Mouse (Mus musculus) embryonic fibroblast, embryonic 13.5 days (primary cell): ENCODE results near the gene Micall1. TPM values are rescaled to one million over a fixed set of nuclear protein-coding genes. Genes with fewer than 3 reads are reported as not detected.

Experiments used
- H3K27ac ChIP-seq: 2 replicates; pipeline ENCODE4 v1.5.1; 2012; ENCODE audit warnings: low read length, control low read depth, inconsistent platforms; ENCODE audit not compliant: insufficient read depth
- H3K4me1 ChIP-seq: 2 replicates; pipeline ENCODE4 v1.6.1; 2011; ENCODE audit warnings: low read length; ENCODE audit not compliant: control insufficient read depth, insufficient read depth
- H3K4me3 ChIP-seq: 2 replicates; pipeline ENCODE4 v1.5.1; 2011; ENCODE audit warnings: mild to moderate bottlenecking, control low read depth, low read length; ENCODE audit not compliant: insufficient read depth
- CTCF ChIP-seq: IDR thresholded peaks from 2 replicates; pipeline ENCODE4 v1.5.1; 2011; ENCODE audit warnings: mild to moderate bottlenecking, control low read depth, low read length, moderate library complexity, borderline replicate concordance; ENCODE audit not compliant: insufficient read depth
- POLR2A ChIP-seq: IDR thresholded peaks from 2 replicates; pipeline ENCODE4 v1.6.1; 2011; ENCODE audit warnings: low read depth, mild to moderate bottlenecking, control low read depth, low read length, moderate library complexity
- polyA plus RNA-seq: library from polyadenylated mRNA; stranded (reverse); fragments of >200 nt; gene quantifications from 2 replicates; pipeline ENCODE4 v1.2.4, GENCODE M21; 2011; ENCODE audit warnings: low read depth; ENCODE audit not compliant: missing spikeins, insufficient read length

Micall1 gene
- polyA plus RNA-seq, 1 experiment = 17.0 TPM

DNA sequence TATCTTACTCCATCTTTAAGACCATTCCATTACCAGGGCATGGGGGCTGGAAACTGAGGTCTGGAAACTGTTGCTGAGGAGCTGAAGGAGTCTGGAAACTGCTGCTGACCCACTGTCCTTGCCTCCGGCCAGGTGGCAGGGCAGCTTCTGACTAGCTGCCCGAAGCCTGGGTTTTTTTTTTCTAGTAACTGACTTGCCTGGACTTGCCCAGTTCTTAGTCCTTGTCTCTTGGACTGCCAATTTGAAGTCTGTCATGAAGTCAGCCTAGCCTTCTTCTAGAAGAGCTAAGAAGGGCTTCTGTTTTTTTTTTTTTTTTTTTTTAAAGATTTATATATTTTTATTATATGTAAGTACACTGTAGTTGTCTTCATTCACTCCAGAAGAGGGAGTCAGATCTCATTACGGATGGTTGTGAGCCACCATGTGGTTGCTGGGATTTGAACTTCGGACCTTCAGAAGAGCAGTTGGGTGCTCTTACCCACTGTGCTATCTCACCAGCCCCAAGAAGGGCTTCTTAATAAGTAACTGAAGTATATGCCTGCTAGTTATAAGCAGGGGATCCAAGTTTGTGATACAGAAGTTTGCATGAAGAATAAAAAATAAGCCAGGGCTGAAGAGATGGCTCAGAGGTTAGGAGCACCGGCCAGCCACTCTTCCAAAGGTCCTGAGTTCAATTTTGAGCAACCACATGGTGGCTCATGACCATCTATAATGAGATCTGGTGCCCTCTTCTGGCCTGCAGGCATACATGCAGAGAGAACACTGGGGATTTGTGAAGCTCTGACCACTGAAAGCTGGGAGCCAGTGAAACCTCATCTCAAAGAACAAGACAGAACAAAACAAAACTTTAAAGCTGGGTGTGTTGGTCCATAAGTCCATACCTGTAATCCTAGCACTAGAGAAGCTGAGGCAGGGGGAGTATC lies 37.3 kb upstream of the Micall1 start:
- H3K27ac ChIP-seq = no peak overlapping the region
- H3K4me1 ChIP-seq = no peaks in the 10 kb centered on the region
- TF ChIP-seq CTCF (peak; percentile 30; the same call in 1 of the 2 replicates), POLR2A (no peak)
- H3K4me3 ChIP-seq = no peak overlapping the region

DNA sequence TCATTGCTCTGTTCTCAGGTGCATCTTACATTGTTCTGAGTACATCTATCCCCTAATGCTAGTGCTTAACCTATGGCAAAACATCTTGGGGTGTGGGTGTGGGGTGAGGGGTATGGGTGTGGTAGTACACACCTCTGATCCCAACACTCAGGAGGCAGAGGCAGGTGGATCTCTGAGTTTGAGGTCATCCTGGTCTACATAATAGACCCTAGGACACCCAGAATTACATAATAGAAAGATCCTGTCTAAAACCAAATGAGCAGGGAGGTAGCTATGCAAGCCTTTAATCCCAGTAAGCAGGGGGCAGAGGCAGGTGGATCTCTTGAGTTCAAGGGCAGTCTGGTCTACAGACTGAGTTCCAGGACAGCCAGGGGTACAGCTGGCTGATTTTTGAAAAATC lies 34.9 kb upstream of the Micall1 start:
- Histone ChIP-seq H3K4me1 (no peaks in the 10 kb centered on the region), H3K27ac (no peak overlapping the region), H3K4me3 (no peak overlapping the region)
- TF ChIP-seq CTCF (no peak), POLR2A (no peak)

DNA sequence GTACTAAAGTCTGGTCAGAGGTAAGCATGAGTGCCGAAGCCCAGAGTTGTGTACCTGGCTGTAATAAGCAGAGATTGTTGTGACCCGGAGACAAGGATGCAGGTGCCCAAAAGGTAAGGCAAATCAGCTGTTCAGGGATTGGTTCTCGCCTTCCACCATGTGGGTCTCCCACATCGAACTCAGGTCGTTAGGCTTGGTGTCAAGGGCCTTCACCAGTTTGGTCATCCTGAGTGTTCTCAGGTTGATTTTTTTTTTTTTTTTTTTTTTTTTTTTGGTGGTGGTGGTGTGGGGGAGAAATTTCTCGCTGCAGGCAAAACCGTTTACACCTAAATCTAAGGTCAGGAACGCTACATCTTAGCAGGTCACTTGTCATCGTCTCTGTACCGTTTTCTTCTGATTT lies 34.3 kb upstream of the Micall1 start:
- H3K27ac ChIP-seq = peak overlapping the region; percentile 62
- no peak for TF ChIP-seq POLR2A
- TF ChIP-seq CTCF = no peak
- H3K4me3 ChIP-seq = peak overlapping the region; percentile 53
- H3K4me1 ChIP-seq = no peaks in the 10 kb centered on the region

DNA sequence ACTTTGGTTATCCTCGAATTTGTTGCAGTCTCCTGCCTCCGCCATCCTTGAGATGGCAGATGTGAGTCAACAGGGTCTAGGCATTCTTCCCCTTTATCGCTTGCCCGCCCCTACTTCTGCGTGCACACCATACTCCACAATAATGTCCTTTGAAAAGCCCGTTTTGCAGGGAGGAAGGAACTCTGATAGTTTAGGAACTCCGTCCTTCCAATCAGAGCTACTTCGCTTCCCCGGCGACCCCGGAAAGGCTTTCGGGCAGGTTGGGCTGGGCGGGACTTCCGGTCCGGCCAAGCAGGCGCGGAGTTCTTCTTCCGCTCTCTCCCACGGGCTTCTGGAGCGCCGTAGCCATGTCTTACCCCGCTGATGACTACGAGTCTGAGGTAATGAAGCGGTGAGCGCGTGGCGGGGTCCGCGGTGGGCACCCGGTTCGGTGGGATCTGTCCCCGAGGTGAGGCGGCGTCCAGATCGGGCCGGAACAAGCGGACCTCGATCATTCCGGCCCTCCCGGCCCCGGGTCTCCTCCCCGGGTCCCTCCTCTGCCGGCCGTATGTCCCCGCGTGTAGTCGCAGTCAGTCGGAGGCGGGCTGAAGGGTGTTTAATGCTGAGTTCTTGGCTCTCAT lies 33.7 kb upstream of the Micall1 start, which contains the start of gene Eif3l:
Gene Eif3l, plus strand, starts transcription at position 267 of the 620 bp plus-strand sequence.
- Histone ChIP-seq H3K4me1 (no peaks in the 10 kb centered on the region), H3K27ac (peak within 1 kb of the TSS; percentile 62), H3K4me3 (peak within 1 kb of the TSS; percentile 78)
- peak; percentile 90 for TF ChIP-seq POLR2A
- TF ChIP-seq CTCF = no peak

DNA sequence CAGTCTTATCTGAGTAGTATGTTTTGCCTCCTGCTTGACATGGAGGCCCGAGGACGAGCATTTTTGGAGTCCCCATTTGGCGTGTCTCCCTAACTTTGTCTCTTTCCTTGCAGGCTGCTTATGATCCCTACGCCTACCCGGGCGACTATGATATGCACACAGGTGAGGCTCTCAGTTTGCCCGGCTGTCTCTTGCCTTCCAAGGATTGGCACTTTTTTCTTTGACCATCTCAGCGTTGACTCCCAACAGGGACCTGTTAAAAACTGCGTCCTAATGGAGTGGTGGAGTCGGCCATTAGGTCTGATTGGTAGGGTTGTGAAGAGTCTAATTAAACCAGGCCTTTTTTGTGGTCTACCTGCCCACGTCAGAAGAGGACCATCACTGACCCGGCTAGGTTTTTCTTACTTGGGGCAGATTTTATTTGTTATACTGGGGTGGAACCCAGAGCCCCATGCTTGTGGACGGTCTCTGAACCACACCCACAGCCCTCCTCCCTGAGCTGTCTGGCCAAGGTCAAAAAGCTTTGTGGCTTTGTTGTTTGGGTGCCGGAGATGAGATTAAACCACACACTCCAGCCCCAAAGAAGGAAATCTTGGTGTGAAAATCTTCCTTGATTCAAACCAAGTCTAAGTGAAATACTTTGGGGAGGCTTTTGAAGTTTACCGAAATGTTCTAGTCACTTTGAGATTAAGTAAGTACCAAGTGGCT lies 32.9 kb upstream of the Micall1 start:
- H3K4me1 ChIP-seq = no peaks in the 10 kb centered on the region
- H3K27ac ChIP-seq = no peak overlapping the region
- TF ChIP-seq CTCF (no peak), POLR2A (no peak)
- H3K4me3 ChIP-seq = peak overlapping the region; percentile 78

DNA sequence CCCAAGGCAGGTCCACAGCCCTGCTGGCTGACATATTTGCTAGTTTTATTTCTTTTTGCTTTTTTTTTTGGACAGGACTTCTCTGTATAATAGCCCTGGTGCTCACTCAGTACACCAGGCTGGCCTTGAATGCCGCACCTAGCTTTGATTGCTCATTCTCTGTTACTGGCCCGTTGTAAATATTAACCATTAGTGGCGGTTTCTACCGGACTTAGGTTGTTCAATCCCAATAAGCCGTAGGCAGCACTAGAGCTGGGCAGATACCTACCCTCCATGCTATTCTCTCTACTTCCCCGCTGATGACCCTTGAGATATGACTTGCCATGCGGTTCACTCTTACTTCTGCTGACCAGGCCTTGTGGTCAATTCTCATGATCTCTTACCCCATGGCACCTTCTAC lies 29.1 kb upstream of the Micall1 start:
- no peaks in the 10 kb centered on the region for H3K4me1 ChIP-seq
- H3K27ac ChIP-seq = no peak overlapping the region
- no peak overlapping the region for H3K4me3 ChIP-seq
- TF ChIP-seq CTCF = no peak
- TF ChIP-seq POLR2A = no peak

DNA sequence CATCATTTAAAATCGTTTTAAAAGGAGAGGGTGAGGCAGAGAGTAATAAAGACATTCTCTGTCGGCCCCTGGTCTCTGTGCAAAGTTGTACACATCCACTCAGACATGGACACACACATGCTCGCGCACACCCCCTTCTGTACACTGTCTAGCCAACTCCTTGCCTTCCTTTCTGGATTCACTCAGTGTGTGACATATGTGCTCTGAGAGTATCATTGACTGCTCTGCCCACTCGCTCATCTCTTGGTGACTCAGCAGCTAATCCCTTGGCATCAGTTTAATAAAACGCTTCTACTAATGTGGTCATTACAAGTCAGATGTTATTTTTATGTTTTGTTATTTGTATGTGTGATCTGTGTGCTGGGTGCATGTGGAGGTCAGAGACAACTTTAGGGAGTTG lies 16.4 kb upstream of the Micall1 start:
- Histone ChIP-seq H3K4me3 (no peak overlapping the region), H3K27ac (no peak overlapping the region), H3K4me1 (no peaks in the 10 kb centered on the region)
- TF ChIP-seq CTCF = no peak
- no peak for TF ChIP-seq POLR2A

DNA sequence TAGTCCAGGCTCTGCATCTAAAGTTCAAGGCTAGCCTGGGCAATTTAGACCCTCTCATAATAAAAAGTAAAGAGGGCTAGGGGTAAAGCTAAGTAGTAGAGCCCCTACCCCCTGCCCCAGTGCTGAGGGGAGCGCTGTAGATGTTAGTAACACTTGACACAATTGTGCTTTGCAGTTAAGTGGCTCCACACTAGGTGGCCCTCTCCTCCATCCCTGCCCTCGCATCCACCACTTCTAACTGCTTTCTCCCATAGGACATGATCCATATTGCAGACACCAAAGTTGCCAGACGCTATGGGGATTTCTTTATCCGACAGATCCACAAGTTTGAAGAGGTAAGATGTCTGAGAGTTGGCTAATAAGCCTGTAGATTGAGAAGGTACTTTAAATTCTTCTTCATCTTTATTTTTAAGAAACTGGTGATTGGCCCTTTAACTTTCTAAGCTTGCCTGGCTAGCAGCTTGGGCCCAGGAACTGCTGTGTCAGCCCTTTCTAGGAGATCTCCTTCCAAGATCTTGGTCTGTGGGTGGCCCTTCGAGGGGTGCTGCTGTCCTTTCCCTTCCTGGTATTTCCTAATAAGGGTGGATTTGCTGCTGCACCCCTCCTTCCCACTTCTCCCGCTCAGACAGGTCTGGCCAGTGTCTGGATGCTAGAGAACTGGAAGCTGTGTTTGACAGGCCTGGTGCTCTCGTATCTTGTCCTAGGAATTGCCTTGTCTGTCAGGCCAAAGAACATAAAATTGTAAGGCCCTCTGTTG lies 15.4 kb upstream of the Micall1 start:
- Histone ChIP-seq H3K4me3 (no peak overlapping the region), H3K27ac (no peak overlapping the region), H3K4me1 (peaks cover 5% of the 10 kb centered on the region)
- TF ChIP-seq CTCF (peak; percentile 85; the same call in 1 of the 2 replicates), POLR2A (no peak)

DNA sequence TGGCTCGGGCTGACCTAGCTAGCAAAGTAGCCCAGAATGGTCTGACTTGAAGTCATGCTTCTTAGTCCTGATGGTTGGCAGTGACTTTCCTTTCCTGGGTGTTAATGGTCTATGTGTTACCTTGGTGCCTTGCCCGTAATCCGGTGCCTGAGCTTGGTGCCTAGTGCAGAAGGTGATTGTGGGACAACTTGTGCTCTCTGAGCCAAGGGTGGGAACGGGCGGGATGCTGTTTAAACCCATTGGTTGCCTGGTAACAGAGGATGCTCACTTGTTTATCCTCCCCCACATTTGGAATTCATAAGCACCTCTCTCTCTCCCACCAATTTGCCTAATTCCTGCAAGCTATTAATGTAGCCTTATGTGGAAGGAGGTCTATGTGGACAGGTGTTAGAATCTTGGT lies 13.2 kb upstream of the Micall1 start:
- Histone ChIP-seq H3K4me1 (peaks cover 7% of the 10 kb centered on the region), H3K4me3 (no peak overlapping the region), H3K27ac (no peak overlapping the region)
- TF ChIP-seq POLR2A = no peak
- no peak for TF ChIP-seq CTCF
